Mouse (Mus musculus) megakaryocyte, adult 5-6 weeks (primary cell): ENCODE results near the gene Ssbp4. TPM values are rescaled to one million over a fixed set of nuclear protein-coding genes. Genes with fewer than 3 reads are reported as not detected.

Experiments used
- ATAC-seq: 2 replicates; pipeline ENCODE4 v1.8.0; 2016; ENCODE audit warnings: mild to moderate bottlenecking, inconsistent platforms; ENCODE audit not compliant: poor library complexity, severe bottlenecking
- total RNA-seq, 2 experiments: library from RNA; stranded (forward) in 1 of 2; stranded (reverse) in 1 of 2; fragments of 153-499, 151-499 nt in 1 of 2; fragments of 221-1000, 200-1000 nt in 1 of 2; gene quantifications; 2 replicates each; pipeline versions ENCODE4 v1.2.3 to v1.2.4; 2015 to 2017

The Ssbp4 gene
- total RNA-seq (2015) (35.7 and 38.2 TPM in 2 replicates), total RNA-seq (2017) (61.3 and 76.1 TPM in 2 replicates)

- no peak for ATAC-seq
Measured at GRCm38 (mm10) chr8:70608749-70609367, at the start of gene Ssbp4. Ssbp4 (minus strand) TSS chr8:70608872.

GRCm38 (mm10) chr8:70657739-70658138 is 49.1 kb upstream of the Ssbp4 start:
- ATAC-seq: no peak

- ATAC-seq: no peak
Measured at GRCm38 (mm10) chr8:70657214-70657613, 48.5 kb upstream of the Ssbp4 start.

- ATAC-seq: no peak
Measured at GRCm38 (mm10) chr8:70656193-70656790, 47.6 kb upstream of the Ssbp4 start.

- no peak for ATAC-seq
Measured at GRCm38 (mm10) chr8:70655469-70655868, 46.8 kb upstream of the Ssbp4 start.

GRCm38 (mm10) chr8:70654121-70654520 is 45.4 kb upstream of the Ssbp4 start:
- peak; percentile 51 for ATAC-seq

- ATAC-seq: peak; percentile 89
Measured at GRCm38 (mm10) chr8:70653226-70653625, 44.6 kb upstream of the Ssbp4 start.

GRCm38 (mm10) chr8:70650351-70650750 is 41.7 kb upstream of the Ssbp4 start:
- ATAC-seq: no peak

- ATAC-seq: no peak
Measured at GRCm38 (mm10) chr8:70649324-70649723, 40.7 kb upstream of the Ssbp4 start.

GRCm38 (mm10) chr8:70648921-70649320 is 40.2 kb upstream of the Ssbp4 start:
- ATAC-seq: no peak

- no peak for ATAC-seq
Measured at GRCm38 (mm10) chr8:70648164-70648442, 39.4 kb upstream of the Ssbp4 start.

GRCm38 (mm10) chr8:70647343-70648163 is 38.9 kb upstream of the Ssbp4 start:
- no peak for ATAC-seq

GRCm38 (mm10) chr8:70646775-70647174 is 38.1 kb upstream of the Ssbp4 start:
- ATAC-seq: no peak

GRCm38 (mm10) chr8:70646369-70646768 is 37.7 kb upstream of the Ssbp4 start:
- ATAC-seq: no peak

- ATAC-seq: no peak
Measured at GRCm38 (mm10) chr8:70645501-70646224, 37.0 kb upstream of the Ssbp4 start.

GRCm38 (mm10) chr8:70644065-70644464 is 35.4 kb upstream of the Ssbp4 start:
- no peak for ATAC-seq

GRCm38 (mm10) chr8:70643019-70643418 is 34.3 kb upstream of the Ssbp4 start:
- ATAC-seq: no peak

- no peak for ATAC-seq
Measured at GRCm38 (mm10) chr8:70638752-70639151, 30.1 kb upstream of the Ssbp4 start.

GRCm38 (mm10) chr8:70636838-70637237 is 28.2 kb upstream of the Ssbp4 start:
- no peak for ATAC-seq

- ATAC-seq: peak; percentile 78
Measured at GRCm38 (mm10) chr8:70635527-70635926, 26.9 kb upstream of the Ssbp4 start.

GRCm38 (mm10) chr8:70634066-70634465 is 25.4 kb upstream of the Ssbp4 start:
- 0 out of 2 replicates have a peak, but pooled peaks have one; percentile 14 for ATAC-seq
